Mouse (Mus musculus) right cerebral cortex, adult 18-20 months (tissue): ENCODE measurements at regions not wholly inside any gene's neighbourhood (a gene's known extent, or its start where the extent isn't known, plus 50 kb on each side); places are given as distances from the start of the nearest gene placed in this dataset.
"Not testable (repeated sequence)": the region's sequence is repeated elsewhere in the genome, so short reads cannot be mapped to it uniquely, and the experiment has no call there.

Experiments used
- DNase-seq: peaks from one replicate; pipeline ENCODE4 v3.0.0; 2022; ENCODE audit warnings: mixed read lengths

- not testable (repeated sequence) for DNase-seq
These were observed 223.6 kb upstream of the Car8 start for GRCm38 (mm10) chr4:8462414-8462813.

- peak; percentile 15 for DNase-seq
These were observed 215.5 kb upstream of the Car8 start for GRCm38 (mm10) chr4:8454346-8454745.

GRCm38 (mm10) chr4:8432393-8432792 is 193.6 kb upstream of the Car8 start:
- DNase-seq, result peak; percentile 30

DNA sequence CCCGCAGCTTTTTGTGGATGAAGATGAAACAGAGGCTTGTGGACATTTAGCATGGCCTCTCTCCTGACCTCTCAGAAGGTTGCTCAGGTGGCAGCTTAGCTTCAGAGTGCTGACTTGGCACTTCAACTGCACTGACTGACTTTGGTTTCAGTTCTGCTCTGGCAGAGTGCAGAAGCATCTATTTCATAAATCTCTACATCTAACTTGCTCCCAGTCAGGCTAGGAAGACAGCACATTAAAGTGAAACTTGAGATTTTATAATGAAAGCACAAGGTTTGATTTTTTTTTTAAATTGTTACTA is 192.1 kb upstream of the Car8 start:
- no peak for DNase-seq

DNA sequence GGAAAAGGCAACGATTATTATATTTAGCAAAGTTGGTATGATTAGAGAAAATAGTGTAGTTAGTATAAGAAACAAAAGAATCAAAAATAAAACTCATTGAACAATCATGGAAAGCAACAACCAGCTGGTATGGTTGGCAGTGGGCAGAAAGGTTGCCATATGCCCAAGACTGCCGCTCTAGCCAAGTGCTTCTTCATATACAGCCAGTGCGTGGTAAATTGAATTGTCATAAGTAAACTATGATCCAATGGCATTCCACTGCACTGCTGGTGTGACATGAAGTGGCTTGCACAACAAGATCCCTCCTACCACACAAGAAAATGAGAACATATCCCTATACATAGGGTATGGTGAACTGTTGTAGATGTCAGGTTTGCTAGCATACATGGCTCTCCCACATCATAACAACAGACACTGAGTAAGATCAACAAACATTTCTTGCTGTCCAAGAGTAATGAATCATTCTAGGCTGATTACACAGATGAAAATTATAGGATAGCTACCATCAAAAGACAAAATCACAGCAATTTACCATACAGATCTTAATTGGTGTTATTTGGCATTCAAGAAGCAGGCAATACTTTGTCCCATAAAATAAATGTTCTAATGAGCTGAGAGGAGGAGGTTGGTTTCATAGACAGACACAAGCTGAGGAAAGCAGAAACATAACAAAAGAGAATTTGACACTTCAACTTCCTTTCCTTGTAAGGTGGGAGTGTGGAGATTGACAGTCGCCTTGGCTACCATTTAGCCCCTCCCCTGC is 191.6 kb upstream of the Car8 start:
- DNase-seq, result no peak

DNA sequence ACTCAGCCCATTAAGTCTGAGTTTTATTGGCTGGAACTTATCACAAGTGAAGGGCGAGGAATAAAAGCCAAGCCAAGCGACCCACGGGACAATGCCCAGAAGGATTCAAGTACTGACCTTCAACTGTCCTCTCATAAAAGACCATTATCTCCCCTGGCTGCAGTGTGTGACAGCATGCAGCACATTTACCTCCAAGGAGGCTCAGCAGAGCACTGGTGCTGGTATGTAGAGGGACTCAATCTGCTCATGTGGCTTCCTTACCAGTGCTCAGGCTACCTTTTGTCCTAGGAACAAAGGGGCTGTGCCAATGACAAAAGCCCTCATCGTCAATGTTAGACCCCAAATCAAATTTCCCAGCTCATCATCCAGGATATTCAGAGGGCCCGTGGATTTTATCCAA is 190.9 kb upstream of the Car8 start:
- no peak for DNase-seq

DNA sequence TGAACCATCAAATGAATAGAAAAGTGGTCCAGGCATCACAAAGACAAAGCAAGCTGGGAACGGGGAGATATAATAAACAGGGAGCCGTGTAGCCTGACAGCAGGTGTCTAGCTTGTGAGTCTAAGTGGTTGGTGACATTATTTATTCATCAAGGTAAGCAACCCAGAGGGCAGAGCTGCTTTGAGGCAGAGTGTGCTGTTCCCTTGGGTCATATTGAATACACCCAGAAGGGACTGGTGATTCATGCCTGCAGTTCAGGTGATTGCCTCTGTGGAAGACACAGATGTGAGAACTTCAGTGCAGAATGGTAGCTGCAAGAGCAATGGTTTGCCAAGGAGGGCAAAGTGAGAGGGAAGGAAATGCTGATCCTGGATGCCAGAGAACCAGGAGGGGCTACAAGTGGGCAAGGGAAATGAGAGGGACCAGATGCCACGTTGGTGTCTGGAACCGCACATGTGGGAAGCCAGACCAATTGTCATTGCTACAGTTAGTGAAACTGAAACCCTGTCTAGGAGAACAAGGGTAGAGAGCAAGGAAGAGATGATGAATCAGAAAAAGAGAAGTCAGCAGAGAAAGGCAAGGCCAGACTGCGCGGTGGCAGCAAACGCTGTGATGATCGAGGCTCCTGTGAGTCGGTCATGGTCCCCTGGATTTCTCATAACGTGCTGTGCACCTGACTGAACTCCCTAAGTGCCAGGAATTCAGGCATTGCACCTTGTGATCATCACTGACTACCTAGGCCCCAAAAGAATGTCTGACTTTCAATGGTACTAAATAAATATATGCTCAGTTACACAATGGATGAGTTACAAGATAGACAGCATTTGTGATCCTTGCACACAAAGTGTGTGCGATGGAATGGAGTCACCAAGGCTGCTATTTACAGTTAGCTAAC is 190.0 kb upstream of the Car8 start:
- no peak for DNase-seq

- DNase-seq, result no peak
These were observed 189.0 kb upstream of the Car8 start for GRCm38 (mm10) chr4:8427812-8428211.

DNA sequence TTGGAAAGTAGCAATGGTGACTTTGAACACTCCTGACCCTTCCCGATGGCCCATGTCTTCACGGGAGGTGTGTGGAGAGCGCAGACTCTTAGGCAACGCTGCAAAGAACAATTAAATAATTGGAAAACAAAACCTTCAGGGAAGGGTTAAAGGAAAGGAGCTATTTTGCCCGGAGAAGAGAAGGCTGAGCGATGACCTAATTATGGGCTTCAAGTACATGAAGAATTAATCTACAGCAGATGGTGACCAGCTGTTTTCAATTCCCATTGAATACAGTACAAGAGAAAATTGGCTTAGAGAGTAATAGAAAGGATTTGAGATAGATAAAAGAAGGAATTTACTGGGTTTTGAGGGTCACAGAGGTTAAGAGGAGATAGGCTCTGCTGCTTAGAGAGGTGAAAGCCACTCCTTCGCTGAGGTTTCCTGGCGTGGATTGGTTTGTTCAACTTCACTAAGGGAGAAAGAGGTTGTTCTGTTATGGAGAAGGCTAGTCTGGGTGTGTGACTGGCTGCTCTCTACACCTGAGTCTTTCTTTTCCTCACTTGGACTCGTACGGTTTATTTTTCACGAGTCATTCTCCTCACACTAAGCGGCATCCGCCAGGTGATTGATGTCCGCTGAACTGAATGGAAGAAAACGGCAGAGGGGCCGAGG is 184.7 kb upstream of the Car8 start:
- no peak for DNase-seq

- DNase-seq, result no peak
These were observed 182.4 kb upstream of the Car8 start for GRCm38 (mm10) chr4:8421285-8421684.

- no peak for DNase-seq
These were observed 179.7 kb upstream of the Car8 start for GRCm38 (mm10) chr4:8418374-8419031.

DNA sequence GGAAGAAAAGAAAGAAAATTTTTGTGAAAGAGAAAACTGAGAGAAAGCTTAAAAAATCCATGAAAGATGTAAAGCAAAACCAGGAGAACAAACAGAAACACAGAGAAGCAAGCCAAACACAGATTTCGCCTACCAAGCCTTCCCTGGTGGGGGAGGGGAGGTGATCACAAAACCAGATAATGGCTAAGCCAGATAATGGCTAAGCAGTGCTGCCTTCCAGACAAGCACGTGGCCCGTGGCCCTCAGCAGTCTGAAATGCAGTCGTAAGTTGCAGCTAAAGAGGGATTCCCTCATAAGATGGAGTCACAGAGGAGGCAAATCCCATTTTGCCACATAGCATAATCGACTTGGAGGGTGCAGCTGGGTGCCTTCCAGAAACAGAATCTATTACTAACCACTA is 179.0 kb upstream of the Car8 start:
- no peak for DNase-seq

- DNase-seq, result no peak
These were observed 174.5 kb upstream of the Car8 start for GRCm38 (mm10) chr4:8413307-8413706.

- no peak for DNase-seq
These were observed 161.2 kb upstream of the Car8 start for GRCm38 (mm10) chr4:8400069-8400468.

- DNase-seq, result no peak
These were observed 160.6 kb upstream of the Car8 start for GRCm38 (mm10) chr4:8399430-8399829.

GRCm38 (mm10) chr4:8398969-8399368 is 160.1 kb upstream of the Car8 start:
- DNase-seq, result no peak

DNA sequence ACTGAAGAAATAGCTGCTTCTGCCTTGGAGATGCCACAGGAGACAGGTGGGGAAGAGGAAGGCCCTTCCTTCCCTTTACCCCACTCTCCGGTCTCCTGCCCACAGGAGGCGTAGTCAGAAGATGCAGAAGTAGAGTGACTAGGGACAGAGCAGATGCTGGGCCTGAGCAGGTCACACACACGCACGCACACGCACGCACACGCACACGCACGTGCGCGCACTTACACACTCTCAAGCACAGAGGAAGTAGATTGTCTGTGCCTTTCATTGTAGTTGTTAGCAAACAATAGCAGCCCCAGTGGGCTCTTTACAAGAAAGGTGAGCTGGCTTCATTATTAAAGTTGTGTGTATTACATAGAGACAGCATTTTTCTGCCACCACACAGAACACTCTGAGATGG is 144.3 kb upstream of the Car8 start:
- no peak for DNase-seq

DNA sequence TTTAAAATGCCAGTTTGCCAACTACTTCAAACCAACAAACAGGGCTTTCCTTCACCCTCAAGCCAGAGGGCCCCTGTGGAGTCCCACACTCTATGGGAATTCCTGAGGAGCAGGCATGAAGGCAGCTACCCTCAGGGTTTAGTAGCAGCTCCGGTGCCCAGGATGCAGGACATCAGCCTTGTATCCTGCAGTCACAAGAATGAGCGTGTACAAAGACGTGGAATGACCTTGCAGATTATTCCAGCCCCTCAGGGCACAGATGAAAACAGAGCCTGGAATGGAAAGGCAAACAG is 143.2 kb upstream of the Car8 start:
- no peak for DNase-seq

GRCm38 (mm10) chr4:8381408-8382124 is 142.7 kb upstream of the Car8 start:
- DNase-seq, result no peak

GRCm38 (mm10) chr4:8380711-8381338 is 142.0 kb upstream of the Car8 start:
- peak; percentile 51 for DNase-seq

- DNase-seq, result no peak
These were observed 136.1 kb upstream of the Car8 start for GRCm38 (mm10) chr4:8374737-8375489.

DNA sequence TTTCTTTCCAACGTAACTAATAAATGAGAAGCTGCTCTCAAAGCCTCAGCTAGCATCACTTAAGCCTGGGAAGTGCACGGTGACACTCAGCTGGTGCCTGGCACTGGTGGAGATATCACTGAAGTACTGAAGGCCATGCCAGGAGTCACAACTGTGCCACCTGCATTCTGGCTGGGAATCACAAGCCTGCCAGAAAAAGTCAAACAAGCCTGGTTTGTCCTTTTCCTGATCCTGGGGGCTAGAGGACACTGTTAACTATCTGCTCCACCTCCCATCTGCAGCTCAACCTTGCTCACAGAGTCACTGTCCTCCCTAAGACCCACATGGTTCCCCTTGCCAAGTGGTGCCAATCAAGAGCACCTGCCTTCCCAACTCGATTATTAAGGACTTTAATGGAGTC is 135.2 kb upstream of the Car8 start:
- no peak for DNase-seq
